Mouse (Mus musculus) megakaryocyte-erythroid progenitor cell, adult 5-6 weeks (primary cell): ENCODE measurements around the gene Olfr1282. TPM values are rescaled to one million over a fixed set of nuclear protein-coding genes. Genes with fewer than 3 reads are reported as not detected.
"Not testable (repeated sequence)": the region's sequence is repeated elsewhere in the genome, so short reads cannot be mapped to it uniquely, and the experiment has no call there.

Source experiments
- ATAC-seq: replicated peaks from 2 replicates; pipeline ENCODE4 v1.8.0; 2016; ENCODE audit warnings: mild to moderate bottlenecking, inconsistent platforms; ENCODE audit not compliant: severe bottlenecking, poor library complexity, low FRiP score, low TSS enrichment
- total RNA-seq, 2 experiments: library from RNA; stranded (forward) in 1 of 2; stranded (reverse) in 1 of 2; fragments of 200-1000, 215-1000 nt in 1 of 2; fragments of >200 nt in 1 of 2; fragmentation: Nextera tagmentation in 1 of 2; gene quantifications; 2 replicates each; pipeline ENCODE4 v1.2.3; 2014 to 2017

Gene Olfr1282
- total RNA-seq (2014; fragmentation: Nextera tagmentation) (not detected in 2 replicates), total RNA-seq (2017) (not detected in 2 replicates)

DNA sequence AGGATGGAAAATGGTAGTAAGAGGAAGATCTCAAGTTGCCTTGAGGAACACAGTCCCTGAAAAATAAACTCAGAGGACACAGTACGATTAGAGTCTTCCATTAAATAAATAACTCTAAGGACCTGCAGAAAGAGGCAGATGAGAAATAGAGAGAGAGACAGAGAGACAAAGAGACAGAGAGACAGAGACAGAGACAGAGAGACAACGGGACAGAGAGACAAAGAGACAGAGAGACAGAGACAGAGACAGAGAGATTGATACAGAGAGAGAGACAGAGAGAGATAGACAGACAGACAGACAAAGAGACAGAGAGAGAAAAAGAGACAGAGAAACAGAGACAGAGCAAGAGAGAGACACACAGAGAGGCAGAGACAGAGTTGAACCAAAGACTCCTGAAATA, at the start of gene Olfr1282:
TSS of gene Olfr1282 (minus strand) at position 101 of the 400 bp plus-strand sequence.
- ATAC-seq = no peak

DNA sequence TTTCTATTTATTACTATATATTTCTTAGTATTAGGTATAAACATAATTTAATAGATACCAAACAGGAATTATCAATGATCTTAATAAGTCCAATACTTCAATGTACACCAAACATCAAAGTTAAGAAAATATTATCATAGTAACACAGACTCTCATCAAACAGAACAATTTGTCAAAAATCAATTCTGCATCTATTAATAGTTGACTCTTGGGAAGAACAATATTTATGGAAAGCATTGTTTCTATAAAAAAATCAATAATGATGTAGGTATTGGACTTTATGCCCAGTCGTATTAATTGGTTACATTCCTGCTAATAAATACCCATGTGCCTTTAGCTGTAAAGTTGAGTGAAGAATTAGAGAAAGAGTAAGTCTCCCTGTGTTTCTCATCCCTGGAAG, 39.3 kb upstream of the Olfr1282 start, which contains the start of gene Olfr1284:
TSS of gene Olfr1284 (plus strand) at position 301 of the 400 bp plus-strand sequence.
- no peak for ATAC-seq

DNA sequence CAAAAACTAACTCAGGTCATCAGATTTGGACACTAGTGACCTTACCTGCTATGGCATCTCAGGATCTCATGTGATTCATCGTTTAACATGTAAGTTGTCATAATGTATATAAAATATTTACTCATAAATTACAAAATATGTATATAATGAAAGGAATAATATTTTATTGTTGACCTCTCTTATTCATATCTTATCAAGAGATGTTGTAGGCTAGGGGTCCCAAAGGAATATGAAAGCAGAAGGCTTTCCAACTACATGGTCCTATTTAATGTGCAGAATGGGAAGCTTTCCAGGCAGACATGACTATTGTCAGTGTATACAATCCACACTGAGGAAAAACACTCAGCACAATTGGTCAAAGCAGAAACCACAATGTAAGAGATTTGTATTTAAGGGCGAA, 30.6 kb upstream of the Olfr1282 start, which contains the start of gene Olfr1283:
TSS of gene Olfr1283 (plus strand) at position 301 of the 400 bp plus-strand sequence.
- ATAC-seq = no peak

DNA sequence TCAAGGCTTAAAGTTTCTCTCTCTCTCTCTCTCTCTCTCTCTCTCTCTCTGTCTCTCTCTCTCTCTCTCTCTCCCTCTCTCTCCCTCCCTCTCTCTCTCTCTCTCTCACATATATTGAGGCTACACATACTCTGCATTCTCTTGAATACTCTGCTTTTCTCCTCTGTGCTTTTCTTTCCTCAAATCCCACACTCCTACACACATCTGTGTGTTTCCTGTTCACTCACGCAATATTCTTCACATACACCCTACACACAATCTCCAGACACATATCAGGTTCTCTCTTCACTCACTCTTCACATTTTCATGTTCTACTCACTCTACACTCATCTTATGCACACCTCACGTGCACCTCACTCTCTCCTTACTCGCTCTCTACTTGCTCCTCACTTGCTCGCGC, 2.2 kb downstream of the Olfr1282 start:
- ATAC-seq = not testable (repeated sequence)

DNA sequence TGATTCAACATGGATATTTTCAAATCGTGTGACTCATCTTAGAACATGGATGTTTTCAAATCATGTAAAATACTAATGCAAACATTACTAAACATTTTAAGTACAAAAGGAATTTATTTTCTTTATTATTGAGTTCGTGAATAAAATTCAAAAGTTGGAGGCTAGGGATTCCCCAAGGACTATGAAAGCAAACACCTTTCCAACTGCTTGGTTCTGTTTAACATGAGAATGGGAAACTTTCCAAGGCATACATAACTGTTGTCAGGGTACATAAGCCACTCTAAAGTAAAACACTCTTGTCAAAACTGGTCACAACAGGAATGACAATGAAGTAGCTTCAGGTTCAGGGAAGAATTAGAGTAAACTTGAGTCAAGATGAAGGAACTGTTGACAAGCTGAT, 9.7 kb downstream of the Olfr1282 start, which contains the start of gene Olfr1281:
TSS of gene Olfr1281 (plus strand) at position 301 of the 400 bp plus-strand sequence.
- no peak for ATAC-seq

DNA sequence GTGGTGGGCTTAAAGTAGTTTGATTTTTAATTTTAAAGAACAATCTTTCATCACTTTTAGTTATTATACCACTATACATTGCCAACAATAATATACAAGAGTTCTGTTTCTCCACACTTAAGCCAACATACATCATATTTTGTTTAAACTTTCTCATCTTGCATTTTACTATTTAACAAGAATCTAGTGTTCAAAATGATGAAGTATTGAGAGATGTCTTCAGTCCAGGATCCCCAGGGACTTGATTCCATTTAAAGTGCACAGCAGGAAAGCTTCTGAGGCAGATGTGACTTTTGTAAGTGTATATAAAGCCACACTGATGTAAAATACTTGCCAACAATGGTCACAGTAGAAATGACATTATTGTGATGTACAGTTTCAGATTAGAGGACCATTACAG, 22.2 kb downstream of the Olfr1282 start, which contains the start of gene Olfr1280:
TSS of gene Olfr1280 (plus strand) at position 301 of the 400 bp plus-strand sequence.
- no peak for ATAC-seq

DNA sequence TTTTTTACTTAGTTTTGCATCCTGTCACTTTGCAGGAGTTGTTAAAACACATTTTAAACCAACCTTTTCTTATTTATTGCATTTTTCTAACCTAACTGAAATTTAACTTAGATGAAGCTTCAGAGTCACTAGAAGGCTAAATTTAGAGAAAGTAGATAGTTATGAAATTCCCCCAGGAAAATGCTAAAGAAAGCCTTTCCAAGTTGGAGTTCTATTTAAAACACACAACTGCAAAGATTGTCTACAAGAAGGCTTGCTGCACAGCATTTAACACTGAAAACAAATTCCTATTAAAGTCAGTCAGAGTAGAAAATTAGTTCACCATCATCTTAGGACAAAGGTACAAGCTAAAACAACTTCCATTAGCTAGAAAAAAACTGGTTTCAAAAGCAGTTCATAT, 35.5 kb downstream of the Olfr1282 start, which contains the start of gene Olfr1279:
TSS of gene Olfr1279 (plus strand) at position 262 of the 400 bp plus-strand sequence.
- no peak for ATAC-seq

DNA sequence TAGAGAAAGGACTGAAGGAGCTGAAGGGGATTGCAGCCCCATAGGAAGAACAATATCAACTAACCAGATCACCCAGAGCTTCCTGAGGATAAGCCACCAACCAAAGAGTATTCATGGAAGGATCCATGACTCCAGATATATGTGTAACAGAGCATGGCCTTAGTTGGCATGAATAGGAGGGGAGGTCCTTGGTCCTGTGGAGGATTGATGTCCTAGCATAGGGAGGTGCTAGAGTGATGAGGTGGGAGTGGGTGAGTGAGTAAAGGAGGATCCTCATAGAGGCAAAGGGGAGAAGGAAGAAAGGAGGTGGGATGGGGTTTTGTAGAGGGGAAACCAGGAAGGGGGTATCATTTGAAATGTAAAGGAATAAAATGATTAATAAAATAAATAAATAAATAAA, 37.3 kb downstream of the Olfr1282 start:
- ATAC-seq = no peak

DNA sequence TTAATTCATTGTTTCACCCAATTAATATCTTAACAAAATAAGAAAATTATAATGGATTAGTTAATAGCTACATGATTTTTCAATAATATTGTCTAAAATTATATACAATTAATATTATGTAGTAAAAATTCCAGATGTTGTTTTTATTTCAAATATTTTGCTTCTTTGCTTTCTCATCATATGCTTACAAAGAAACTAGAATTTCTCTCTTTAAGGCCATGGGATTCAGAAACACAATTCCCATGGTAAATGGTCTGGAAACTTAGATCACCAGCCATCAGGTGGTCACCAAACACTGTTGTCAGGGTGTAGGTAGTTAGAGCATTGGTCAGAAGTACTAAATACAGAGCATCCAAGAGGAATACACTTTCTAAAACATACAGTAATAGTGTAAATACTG, 46.0 kb downstream of the Olfr1282 start, which contains the start of gene Olfr1278:
TSS of gene Olfr1278 (plus strand) at position 301 of the 400 bp plus-strand sequence.
- no peak for ATAC-seq

Other genes starting within 250 kb of the Olfr1282 start
- not detected in 2 replicates for gene Gm13941, start 230.1 kb downstream of the Olfr1282 start, total RNA-seq (2014; fragmentation: Nextera tagmentation)
- gene Gm13941, start 230.1 kb downstream of the Olfr1282 start, total RNA-seq (2017) = not detected in 2 replicates
- gene Gm15130, start 183.1 kb downstream of the Olfr1282 start, total RNA-seq (2014; fragmentation: Nextera tagmentation) = not detected in 2 replicates
- not detected in 2 replicates for gene Gm15130, start 183.1 kb downstream of the Olfr1282 start, total RNA-seq (2017)
- not detected in 2 replicates for gene 4930430A15Rik, start 106.5 kb downstream of the Olfr1282 start, total RNA-seq (2014; fragmentation: Nextera tagmentation)
- not detected in 2 replicates for gene 4930430A15Rik, start 106.5 kb downstream of the Olfr1282 start, total RNA-seq (2017)
- not detected in 2 replicates for gene Olfr1275, start 100.8 kb downstream of the Olfr1282 start, total RNA-seq (2014; fragmentation: Nextera tagmentation)
- not detected in 2 replicates for gene Olfr1275, start 100.8 kb downstream of the Olfr1282 start, total RNA-seq (2017)
- gene Olfr1276, start 81.6 kb downstream of the Olfr1282 start, total RNA-seq (2014; fragmentation: Nextera tagmentation) = not detected in 2 replicates
- gene Olfr1276, start 81.6 kb downstream of the Olfr1282 start, total RNA-seq (2017) = not detected in 2 replicates
- gene Olfr1277, start 62.0 kb downstream of the Olfr1282 start, total RNA-seq (2014; fragmentation: Nextera tagmentation) = not detected in 2 replicates
- gene Olfr1277, start 62.0 kb downstream of the Olfr1282 start, total RNA-seq (2017) = not detected in 2 replicates
- gene Olfr1278, start 45.9 kb downstream of the Olfr1282 start, total RNA-seq (2014; fragmentation: Nextera tagmentation) = not detected in 2 replicates
- not detected in 2 replicates for gene Olfr1278, start 45.9 kb downstream of the Olfr1282 start, total RNA-seq (2017)
- gene Olfr1279, start 35.4 kb downstream of the Olfr1282 start, total RNA-seq (2014; fragmentation: Nextera tagmentation) = not detected in 2 replicates
- not detected in 2 replicates for gene Olfr1279, start 35.4 kb downstream of the Olfr1282 start, total RNA-seq (2017)
- not detected in 2 replicates for gene Olfr1280, start 22.1 kb downstream of the Olfr1282 start, total RNA-seq (2014; fragmentation: Nextera tagmentation)
- gene Olfr1280, start 22.1 kb downstream of the Olfr1282 start, total RNA-seq (2017) = not detected in 2 replicates
- not detected in 2 replicates for gene Olfr1281, start 9.6 kb downstream of the Olfr1282 start, total RNA-seq (2014; fragmentation: Nextera tagmentation)
- gene Olfr1281, start 9.6 kb downstream of the Olfr1282 start, total RNA-seq (2017) = not detected in 2 replicates
- not detected in 2 replicates for gene Olfr1283, start 30.7 kb upstream of the Olfr1282 start, total RNA-seq (2014; fragmentation: Nextera tagmentation)
- not detected in 2 replicates for gene Olfr1283, start 30.7 kb upstream of the Olfr1282 start, total RNA-seq (2017)
- gene Olfr1284, start 39.4 kb upstream of the Olfr1282 start, total RNA-seq (2014; fragmentation: Nextera tagmentation) = not detected in 2 replicates
- gene Olfr1284, start 39.4 kb upstream of the Olfr1282 start, total RNA-seq (2017) = not detected in 2 replicates
- gene Olfr1286, start 87.0 kb upstream of the Olfr1282 start, total RNA-seq (2014; fragmentation: Nextera tagmentation) = not detected in 2 replicates
- gene Olfr1286, start 87.0 kb upstream of the Olfr1282 start, total RNA-seq (2017) = not detected in 2 replicates
- not detected in 2 replicates for gene Olfr1287, start 113.1 kb upstream of the Olfr1282 start, total RNA-seq (2014; fragmentation: Nextera tagmentation)
- gene Olfr1287, start 113.1 kb upstream of the Olfr1282 start, total RNA-seq (2017) = not detected in 2 replicates
- not detected in 2 replicates for gene Olfr1288, start 138.0 kb upstream of the Olfr1282 start, total RNA-seq (2014; fragmentation: Nextera tagmentation)
- not detected in 2 replicates for gene Olfr1288, start 138.0 kb upstream of the Olfr1282 start, total RNA-seq (2017)
- not detected in 2 replicates for gene Olfr1289, start 144.7 kb upstream of the Olfr1282 start, total RNA-seq (2014; fragmentation: Nextera tagmentation)
- not detected in 2 replicates for gene Olfr1289, start 144.7 kb upstream of the Olfr1282 start, total RNA-seq (2017)
- not detected in 2 replicates for gene Olfr1290, start 157.8 kb upstream of the Olfr1282 start, total RNA-seq (2014; fragmentation: Nextera tagmentation)
- gene Olfr1290, start 157.8 kb upstream of the Olfr1282 start, total RNA-seq (2017) = not detected in 2 replicates
- not detected in 2 replicates for gene Olfr1291-ps1, start 161.1 kb upstream of the Olfr1282 start, total RNA-seq (2014; fragmentation: Nextera tagmentation)
- gene Olfr1291-ps1, start 161.1 kb upstream of the Olfr1282 start, total RNA-seq (2017) = not detected in 2 replicates
- gene Olfr1293-ps, start 189.1 kb upstream of the Olfr1282 start, total RNA-seq (2014; fragmentation: Nextera tagmentation) = not detected in 2 replicates
- not detected in 2 replicates for gene Olfr1293-ps, start 189.1 kb upstream of the Olfr1282 start, total RNA-seq (2017)
- not detected in 2 replicates for gene Olfr1294, start 204.2 kb upstream of the Olfr1282 start, total RNA-seq (2014; fragmentation: Nextera tagmentation)
- gene Olfr1294, start 204.2 kb upstream of the Olfr1282 start, total RNA-seq (2017) = not detected in 2 replicates
- gene Olfr1295, start 233.6 kb upstream of the Olfr1282 start, total RNA-seq (2014; fragmentation: Nextera tagmentation) = not detected in 2 replicates
- gene Olfr1295, start 233.6 kb upstream of the Olfr1282 start, total RNA-seq (2017) = not detected in 2 replicates